Mouse (Mus musculus) bone marrow macrophage, adult 2 months (primary cell): Measurements from ENCODE around the gene Zfp683.

Source experiments
- CTCF ChIP-seq: IDR thresholded peaks from 2 replicates; pipeline ENCODE4 v1.5.1; 2012; ENCODE audit warnings: low read depth, mild to moderate bottlenecking, low read length, moderate library complexity
- POLR2A ChIP-seq: IDR thresholded peaks from 2 replicates; pipeline ENCODE4 v1.6.1; 2012; ENCODE audit warnings: mild to moderate bottlenecking, low read depth, low read length, borderline replicate concordance

DNA sequence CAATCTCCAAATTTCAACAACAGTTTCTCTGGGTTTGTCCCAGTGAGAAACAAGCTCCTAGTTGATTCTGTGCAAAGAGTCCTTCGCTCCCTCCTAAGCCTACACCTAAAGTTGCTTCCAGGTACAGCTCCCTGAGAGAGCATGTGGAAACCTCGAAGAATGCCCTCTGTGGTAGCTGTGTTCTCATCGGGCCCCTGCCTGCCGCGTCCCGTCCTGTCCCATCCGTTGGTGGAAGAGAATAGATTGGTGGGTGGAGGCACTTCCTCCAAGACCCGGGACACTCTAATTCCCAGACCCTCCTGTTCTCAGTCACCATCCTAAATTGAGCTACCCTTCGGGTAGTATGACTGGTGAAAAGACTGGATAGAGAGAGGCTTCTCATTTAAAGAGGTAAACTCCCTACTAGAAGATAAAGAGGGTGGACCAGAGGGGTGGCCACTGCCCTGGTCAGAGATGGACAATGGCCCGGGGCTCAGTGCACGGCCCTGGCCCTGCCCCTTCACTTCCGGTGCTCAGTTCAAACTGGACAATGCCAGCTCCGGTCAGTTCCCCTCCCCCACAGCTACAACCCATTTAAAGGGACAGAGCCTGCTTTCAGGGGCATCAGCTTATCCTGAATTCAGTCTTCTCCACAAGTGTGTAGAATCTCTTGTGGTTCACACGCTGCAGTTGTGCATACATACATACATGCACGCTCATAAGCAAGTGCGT lies 33.8 kb upstream of the Zfp683 start:
- TF ChIP-seq POLR2A: no peak
- no peak for TF ChIP-seq CTCF
